Mouse (Mus musculus) naive thymus-derived CD4-positive, alpha-beta T cell, adult 2 months (primary cell): Measurements from ENCODE around the gene Xpr1.

Source experiments
- DNase-seq: peaks from one replicate; pipeline ENCODE4 v3.0.0-alpha.2; 2011; ENCODE audit warnings: low read depth

Xpr1 gene

GRCm38 (mm10) chr1:155416701-155417677 is at the start of gene Xpr1:
Gene Xpr1, minus strand, starts transcription at chr1:155417415.
- DNase-seq, result peak; percentile 98

DNA sequence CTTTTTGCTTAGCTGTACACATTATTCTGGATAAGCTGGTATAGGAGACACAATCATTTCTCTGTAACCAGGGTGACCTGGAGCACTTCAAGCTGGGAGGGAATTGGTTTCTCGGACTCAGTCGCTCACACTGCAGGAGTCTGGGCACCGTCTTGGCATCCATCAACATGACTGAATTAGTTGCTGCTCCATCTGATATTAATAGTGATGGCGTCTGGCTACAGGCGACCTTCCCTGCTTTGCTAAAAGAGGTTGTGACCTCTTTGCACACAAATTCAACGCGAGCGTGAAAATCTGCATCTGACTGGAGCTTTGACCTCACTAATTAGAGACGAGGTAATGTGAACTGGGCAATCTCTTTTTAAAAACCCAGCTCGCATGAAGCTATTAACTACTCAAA is 46.2 kb upstream of the Xpr1 start:
- no peak for DNase-seq

- DNase-seq, result no peak
Measured at GRCm38 (mm10) chr1:155462582-155462981, 45.4 kb upstream of the Xpr1 start.

GRCm38 (mm10) chr1:155457532-155457931 is 40.3 kb upstream of the Xpr1 start:
- peak; percentile 10 for DNase-seq

DNA sequence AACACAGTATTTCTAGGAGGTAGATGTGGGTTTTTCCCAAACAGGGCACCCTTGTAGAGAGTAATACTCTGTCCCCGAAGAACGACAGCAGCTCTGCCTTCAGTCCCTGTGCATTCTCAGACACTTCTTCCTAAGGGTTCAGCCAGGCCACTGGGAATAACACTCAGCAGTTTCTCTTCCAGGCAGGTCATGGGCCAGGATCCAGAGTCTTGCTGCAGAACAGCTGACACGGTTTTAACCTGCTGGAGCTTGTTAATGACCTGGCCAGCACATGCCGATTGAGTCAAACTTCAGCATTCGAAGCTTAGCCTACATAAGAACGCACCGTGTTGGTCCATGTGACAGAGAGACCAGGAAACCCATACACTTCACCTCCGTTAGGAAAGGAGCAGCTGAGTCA is 36.0 kb upstream of the Xpr1 start:
- DNase-seq, result no peak

- DNase-seq, result no peak
Measured at GRCm38 (mm10) chr1:155448932-155449331, 31.7 kb upstream of the Xpr1 start.

DNA sequence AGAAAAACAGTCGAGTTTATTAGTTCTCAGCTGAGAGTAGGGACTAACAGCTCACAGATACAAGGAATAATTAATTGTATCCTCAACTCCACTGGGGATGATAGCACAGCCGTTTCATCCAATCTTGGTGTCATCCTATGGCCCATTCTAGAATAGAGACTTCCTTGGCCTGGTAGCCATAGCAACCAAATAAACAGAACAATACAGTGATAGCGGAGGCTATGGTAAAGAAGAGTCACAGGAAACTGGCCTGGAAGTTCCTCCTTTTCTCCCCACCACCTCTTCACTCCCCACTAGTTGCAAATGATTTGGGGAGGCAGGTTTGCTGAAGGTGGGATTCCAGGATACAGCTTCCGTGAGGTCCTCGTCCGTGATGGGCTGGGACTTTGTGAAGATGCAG is 30.1 kb upstream of the Xpr1 start:
- DNase-seq, result no peak

DNA sequence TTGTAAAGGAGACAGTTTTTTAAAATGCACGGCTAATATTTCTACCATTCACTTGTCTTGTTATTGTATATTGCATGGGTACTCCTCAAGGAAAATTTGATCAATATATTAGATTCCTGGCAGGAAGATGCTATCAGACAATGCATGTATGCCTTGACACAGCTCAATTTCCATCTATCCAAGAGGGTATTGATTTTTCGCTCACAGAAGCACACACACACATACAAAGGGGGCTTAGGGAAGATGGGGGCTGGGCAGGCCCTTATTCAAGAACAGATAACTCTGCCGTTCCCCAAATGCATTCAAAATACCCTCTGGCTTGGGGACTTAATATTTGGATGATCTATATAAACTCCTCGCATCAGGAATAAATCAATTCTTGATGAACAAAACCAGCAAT is 25.9 kb upstream of the Xpr1 start:
- DNase-seq, result no peak

DNA sequence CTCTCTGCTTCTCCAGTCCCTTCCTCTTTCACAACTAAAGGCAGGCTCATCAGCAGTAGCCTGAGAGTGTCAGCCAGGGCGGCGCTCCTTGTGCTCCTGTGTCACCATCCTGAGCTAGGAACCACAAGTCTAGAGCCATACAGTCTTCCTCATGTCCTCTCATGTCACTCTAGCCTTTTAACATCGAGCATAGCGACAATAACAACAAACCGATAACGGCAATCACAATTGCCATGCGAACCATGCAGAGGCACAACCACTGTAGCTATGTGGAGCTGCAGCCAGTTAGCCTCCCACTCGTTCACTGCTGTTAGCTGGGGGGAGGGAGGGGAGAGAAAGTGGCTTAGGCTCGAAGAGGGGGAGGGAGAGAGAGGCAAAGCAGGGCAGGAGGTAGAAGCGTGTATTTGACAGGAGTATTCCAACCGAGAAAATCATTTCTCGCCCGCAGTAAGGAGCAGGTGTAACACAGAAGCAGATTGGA is 25.3 kb upstream of the Xpr1 start:
- DNase-seq, result no peak

GRCm38 (mm10) chr1:155439551-155439950 is 22.3 kb upstream of the Xpr1 start:
- no peak for DNase-seq

- DNase-seq, result no peak
Measured at GRCm38 (mm10) chr1:155438525-155438924, 21.3 kb upstream of the Xpr1 start.

GRCm38 (mm10) chr1:155429304-155429703 is 12.1 kb upstream of the Xpr1 start:
- DNase-seq, result no peak

DNA sequence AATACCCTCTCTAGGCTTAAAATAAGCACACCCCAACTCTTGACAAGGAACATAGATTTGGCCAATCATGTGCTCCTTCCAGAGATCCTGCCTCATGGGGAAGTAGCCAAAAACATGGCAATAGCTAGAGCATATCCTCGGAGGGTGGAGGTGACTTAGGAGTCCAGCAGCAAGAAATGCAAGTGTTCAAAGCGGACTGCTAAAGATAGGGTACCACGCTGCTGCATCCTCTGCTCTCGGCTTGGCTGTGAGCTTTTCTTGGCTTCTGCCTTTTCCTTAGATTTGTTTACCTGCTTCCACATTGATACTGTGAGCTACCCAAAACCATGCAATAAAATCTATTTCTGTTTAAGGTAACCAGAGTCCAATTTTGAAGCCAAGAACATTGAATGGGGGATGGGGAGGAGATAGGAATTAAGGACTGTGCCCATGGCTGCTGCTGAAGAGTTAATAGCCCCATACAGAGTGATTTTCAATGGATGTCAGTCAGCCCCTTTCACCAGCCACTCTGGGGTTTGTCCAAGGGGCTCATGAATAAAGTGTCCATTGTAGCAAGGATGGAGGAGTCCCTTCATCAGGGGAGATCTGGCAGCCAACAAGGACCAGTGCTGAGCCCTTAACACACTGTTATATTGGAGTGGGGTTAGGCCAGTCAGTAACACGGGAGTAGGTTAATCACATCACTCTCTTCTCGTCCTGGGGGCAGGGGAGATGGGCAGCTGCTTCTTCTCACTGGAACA is 10.1 kb upstream of the Xpr1 start:
- no peak for DNase-seq

DNA sequence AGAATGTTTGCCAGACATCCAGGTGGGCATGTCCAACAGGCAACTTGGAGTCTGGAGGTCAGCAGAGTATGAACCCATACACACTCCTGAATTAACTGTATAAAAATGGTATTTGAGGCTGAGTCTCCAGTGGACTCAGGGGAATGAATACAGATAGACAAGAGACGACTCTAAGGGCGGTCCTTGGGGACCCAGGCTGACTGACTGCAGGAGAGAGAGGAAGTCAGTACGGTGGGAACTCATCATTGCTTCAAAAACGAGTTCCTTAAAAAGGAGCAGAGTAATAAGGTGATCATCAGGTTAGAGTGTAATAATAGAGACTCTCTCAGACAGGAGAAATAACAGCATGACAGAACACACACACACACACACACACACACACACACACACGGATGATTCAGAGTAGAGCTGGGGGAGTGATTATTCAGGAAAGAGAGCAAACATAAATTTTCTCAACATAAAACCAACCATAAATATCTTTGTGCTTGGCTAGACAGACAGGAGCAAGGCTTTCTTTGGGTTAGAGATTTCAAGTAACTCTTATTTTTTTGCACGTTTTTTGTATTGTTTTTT is 8.6 kb upstream of the Xpr1 start:
- no peak for DNase-seq

DNA sequence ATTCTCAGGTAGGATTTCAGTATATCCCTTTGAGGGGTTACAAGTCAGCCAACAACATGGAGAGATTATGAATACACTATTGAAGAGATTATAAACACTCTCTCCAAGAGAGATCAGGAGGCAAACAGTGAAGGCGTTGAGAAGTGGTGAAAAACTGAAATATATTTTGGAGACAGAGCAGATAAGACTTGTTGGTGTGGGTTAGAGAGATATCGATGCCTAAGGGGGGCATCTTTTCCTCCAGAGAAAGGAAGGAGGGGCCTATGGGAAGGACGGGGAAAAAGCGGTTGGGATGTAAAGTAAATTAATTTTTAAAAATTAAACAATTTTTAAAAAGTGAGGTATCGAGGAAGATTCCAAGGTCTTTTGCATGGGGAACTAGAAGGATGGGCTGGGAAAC is 8.1 kb upstream of the Xpr1 start:
- DNase-seq, result no peak

DNA sequence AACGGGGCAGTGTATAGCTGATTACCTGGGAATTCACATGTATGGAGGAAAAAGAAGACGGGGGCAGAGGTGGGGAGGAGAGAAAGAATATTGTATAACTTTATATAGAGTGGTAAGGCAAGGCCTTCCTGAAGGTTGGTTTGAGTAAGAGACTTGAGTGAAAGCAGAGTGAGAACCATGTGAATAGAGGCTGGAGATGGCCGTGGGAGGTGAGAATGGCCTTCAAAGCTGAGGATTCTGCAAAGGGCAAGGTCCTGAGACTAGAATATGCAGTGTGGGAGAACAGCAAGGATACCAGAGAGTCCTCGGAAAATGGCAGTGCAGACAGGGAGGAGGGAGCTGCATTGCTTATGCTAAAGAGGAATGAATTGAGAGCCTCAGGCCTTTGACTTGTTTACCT is 6.6 kb upstream of the Xpr1 start:
- DNase-seq, result no peak

- DNase-seq, result no peak
Measured at GRCm38 (mm10) chr1:155422022-155422421, 4.8 kb upstream of the Xpr1 start.

DNA sequence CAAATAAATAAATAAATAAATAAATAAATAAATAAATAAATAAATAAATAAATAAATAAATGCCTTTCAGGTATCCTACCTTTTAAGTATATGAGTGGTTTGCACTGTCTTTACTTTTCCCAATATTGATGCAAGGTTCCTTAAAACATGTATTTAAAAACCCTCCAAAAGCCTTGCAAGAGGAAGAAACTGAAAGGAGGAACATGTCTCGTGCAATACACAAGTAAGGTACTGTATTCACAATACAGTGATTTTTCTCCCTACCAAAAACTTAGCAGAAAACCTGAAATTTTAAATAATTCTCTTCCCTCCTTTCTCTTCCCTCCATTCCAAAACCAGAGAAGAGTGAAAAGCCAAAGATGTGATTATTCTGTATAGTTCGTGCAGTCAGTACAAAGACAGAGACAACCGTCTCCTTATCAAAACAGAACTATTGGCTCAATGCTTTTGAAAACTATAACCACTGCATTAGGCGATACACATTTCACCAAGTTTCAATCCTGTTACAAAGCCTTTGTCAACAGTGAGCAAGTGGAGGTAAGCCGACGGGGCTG is 991 bp downstream of the Xpr1 start:
- no peak for DNase-seq

DNA sequence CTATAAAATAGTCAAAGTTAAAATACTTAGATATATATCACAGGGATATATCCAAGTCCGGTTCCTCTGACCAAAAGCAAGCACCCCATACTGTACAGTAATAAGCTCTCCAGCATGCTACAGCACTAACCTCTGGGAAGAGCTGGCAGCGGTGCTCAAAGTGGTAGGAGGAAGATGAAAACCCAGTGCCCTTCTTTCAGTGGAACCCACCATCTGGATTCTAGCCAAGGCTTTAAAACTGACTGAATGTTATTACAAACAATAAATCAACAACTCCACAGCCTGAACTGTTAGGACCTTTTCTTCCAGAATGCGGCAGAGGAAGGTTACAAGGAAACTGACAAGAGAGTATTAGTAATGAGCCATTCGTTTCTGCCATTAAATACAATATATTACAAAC is 1.8 kb downstream of the Xpr1 start:
- DNase-seq, result no peak

DNA sequence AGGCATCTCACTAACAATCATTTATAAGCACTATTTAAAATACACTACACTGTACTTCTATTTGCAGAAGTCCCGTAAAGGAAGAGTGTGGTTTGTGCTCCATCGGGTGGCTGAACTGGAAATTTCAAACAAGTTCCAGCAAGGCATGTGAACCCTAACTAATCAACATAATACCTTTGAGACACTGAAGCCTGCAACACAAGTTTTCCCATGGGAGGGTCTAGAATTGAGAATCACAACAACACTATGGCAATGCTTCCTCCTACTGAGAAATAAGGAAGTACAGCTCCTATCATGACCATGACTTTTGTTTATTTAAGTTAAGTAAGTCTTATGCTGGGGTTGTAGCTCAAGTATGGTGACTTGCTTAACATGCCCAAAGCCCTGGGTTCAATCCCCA is 4.5 kb downstream of the Xpr1 start:
- DNase-seq, result no peak

GRCm38 (mm10) chr1:155408577-155408966 is 8.6 kb downstream of the Xpr1 start:
- no peak for DNase-seq
